Mouse (Mus musculus) MEL (cell line): Measurements from ENCODE around the gene Maf. TPM values are rescaled to one million over a fixed set of nuclear protein-coding genes. Genes with fewer than 3 reads are reported as not detected.

Source experiments
- DNase-seq: peaks from one replicate; pipeline ENCODE4 v3.0.0; 2011; ENCODE audit warnings: low read depth, low spot score
- H3K27ac ChIP-seq: 2 replicates; pipeline ENCODE4 v1.5.1; 2012; ENCODE audit warnings: low read depth, mild to moderate bottlenecking, control low read depth, low read length, moderate library complexity; ENCODE audit not compliant: control insufficient read depth
- H3K27me3 ChIP-seq, 2 experiments: fragments of 150-350 bp in 1 of 2; sonication (generic) in 1 of 2; 2 replicates each; pipeline ENCODE4 v1.6.1; 2012; ENCODE audit warnings: low read length in 2 of 2, mild to moderate bottlenecking in 2 of 2, improper control_type of control experiment in 1 of 2, moderate library complexity in 1 of 2; ENCODE audit not compliant: insufficient read depth in 2 of 2, control insufficient read depth in 1 of 2
- H3K36me3 ChIP-seq, 2 experiments: 2 replicates each; pipeline ENCODE4 v1.6.1; 2012 to 2014; ENCODE audit warnings: low read length in 2 of 2, improper control_type of control experiment in 1 of 2, inconsistent platforms in 1 of 2, mild to moderate bottlenecking in 1 of 2; ENCODE audit not compliant: insufficient read depth in 2 of 2, control insufficient read depth in 1 of 2
- H3K4me1 ChIP-seq, 2 experiments: fragments of 150-350 bp in 1 of 2; sonication (generic) in 1 of 2; 2 replicates each; pipeline ENCODE4 v1.6.1; 2012; ENCODE audit warnings: low read length in 2 of 2, improper control_type of control experiment in 1 of 2, mild to moderate bottlenecking in 1 of 2; ENCODE audit not compliant: insufficient read depth in 2 of 2, control insufficient read depth in 1 of 2
- H3K4me3 ChIP-seq, 2 experiments: fragments of 150-350 bp in 1 of 2; sonication (generic) in 1 of 2; 2 replicates each; pipeline ENCODE4 v1.5.1; 2012; ENCODE audit warnings: low read depth in 2 of 2, low read length in 2 of 2, mild to moderate bottlenecking in 2 of 2, moderate library complexity in 2 of 2, control low read depth in 1 of 2, improper control_type of control experiment in 1 of 2; ENCODE audit not compliant: control insufficient read depth in 1 of 2, insufficient read depth in 1 of 2
- H3K79me2 ChIP-seq: 2 replicates; pipeline ENCODE4 v1.6.1; 2012; ENCODE audit warnings: mild to moderate bottlenecking, low read length, moderate library complexity; ENCODE audit not compliant: control insufficient read depth, poor library complexity, insufficient read depth
- H3K9ac ChIP-seq: 2 replicates; pipeline ENCODE4 v1.6.1; 2012; ENCODE audit warnings: low read depth, mild to moderate bottlenecking, control low read depth, low read length, moderate library complexity; ENCODE audit not compliant: control insufficient read depth, poor library complexity, severe bottlenecking
- H3K9me3 ChIP-seq: fragments of 150-350 bp; sonication (generic); replicated peaks from 2 replicates; pipeline ENCODE4 v1.6.1; 2012; ENCODE audit warnings: mild to moderate bottlenecking, low read length, improper control_type of control experiment, moderate library complexity; ENCODE audit not compliant: insufficient read depth
- CHD1 ChIP-seq: IDR thresholded peaks from 2 replicates; pipeline ENCODE4 v1.6.1; 2012; ENCODE audit warnings: low read depth, mild to moderate bottlenecking, inconsistent platforms, low read length, improper control_type of control experiment
- E2F4 ChIP-seq: IDR thresholded peaks from 2 replicates; pipeline ENCODE4 v1.6.1; 2011; ENCODE audit warnings: low read depth, low read length, improper control_type of control experiment, borderline replicate concordance
- ELF1 ChIP-seq: IDR thresholded peaks from 2 replicates; pipeline ENCODE4 v1.6.1; 2014; ENCODE audit warnings: low read depth, mild to moderate bottlenecking, inconsistent platforms, low read length, improper control_type of control experiment, moderate library complexity
- ETS1 ChIP-seq: IDR thresholded peaks from 2 replicates; pipeline ENCODE4 v1.6.1; 2012; ENCODE audit warnings: low read depth, mild to moderate bottlenecking, inconsistent platforms, low read length, improper control_type of control experiment, moderate library complexity
- GABPA ChIP-seq: IDR thresholded peaks from 2 replicates; pipeline ENCODE4 v1.6.1; 2012; ENCODE audit warnings: low read depth, mild to moderate bottlenecking, inconsistent platforms, low read length, improper control_type of control experiment, moderate library complexity
- JUND ChIP-seq: IDR thresholded peaks from 2 replicates; pipeline ENCODE4 v1.6.1; 2011; ENCODE audit warnings: low read depth, mild to moderate bottlenecking, improper control_type of control experiment, low read length
- KAT2A ChIP-seq: conservative IDR thresholded peaks from 2 replicates; pipeline ENCODE4 v1.6.1; 2012; ENCODE audit warnings: low read depth, low read length, improper control_type of control experiment, inconsistent platforms
- MAFK ChIP-seq: IDR thresholded peaks from 2 replicates; pipeline ENCODE4 v1.6.1; 2011; ENCODE audit warnings: low read depth, mild to moderate bottlenecking, low read length, improper control_type of control experiment, borderline replicate concordance
- MAX ChIP-seq: IDR thresholded peaks from 2 replicates; pipeline ENCODE4 v1.6.1; 2011; ENCODE audit warnings: low read length, improper control_type of control experiment
- MXI1 ChIP-seq: IDR thresholded peaks from 2 replicates; pipeline ENCODE4 v1.6.1; 2011; ENCODE audit warnings: mild to moderate bottlenecking, low read depth, low read length, improper control_type of control experiment
- POLR2A ChIP-seq, 2 experiments: IDR thresholded peaks; 2 replicates each; pipeline ENCODE4 v1.6.1; 2011 to 2012; ENCODE audit warnings: low read length in 2 of 2, mild to moderate bottlenecking in 2 of 2, control low read depth in 1 of 2, improper control_type of control experiment in 1 of 2, low read depth in 1 of 2, moderate library complexity in 1 of 2; ENCODE audit not compliant: control insufficient read depth in 1 of 2, insufficient read depth in 1 of 2, poor library complexity in 1 of 2
- POLR2AphosphoS5 ChIP-seq: IDR thresholded peaks from 2 replicates; pipeline ENCODE4 v1.6.1; 2012; ENCODE audit warnings: low read depth, borderline replicate concordance, mild to moderate bottlenecking, inconsistent platforms, low read length, moderate library complexity, mixed read lengths
- SIN3A ChIP-seq: IDR thresholded peaks from 2 replicates; pipeline ENCODE4 v1.6.1; 2012; ENCODE audit warnings: low read length, improper control_type of control experiment, inconsistent platforms
- SMC3 ChIP-seq: IDR thresholded peaks from 2 replicates; pipeline ENCODE4 v1.6.1; 2011; ENCODE audit warnings: low read depth, low read length, improper control_type of control experiment
- TAL1 ChIP-seq: IDR thresholded peaks from 2 replicates; pipeline ENCODE4 v1.6.1; 2012; ENCODE audit warnings: mild to moderate bottlenecking, inconsistent platforms, low read length, moderate library complexity, mixed read lengths
- TBP ChIP-seq: IDR thresholded peaks from 2 replicates; pipeline ENCODE4 v1.8.0; 2011; ENCODE audit warnings: low read depth, low read length, improper control_type of control experiment
- ZMIZ1 ChIP-seq: IDR thresholded peaks from 2 replicates; pipeline ENCODE4 v1.6.1; 2012; ENCODE audit warnings: low read depth, mild to moderate bottlenecking, inconsistent platforms, low read length, improper control_type of control experiment, moderate library complexity
- ZNF384 ChIP-seq: IDR thresholded peaks from 2 replicates; pipeline ENCODE4 v1.6.1; 2012; ENCODE audit warnings: low read depth, mild to moderate bottlenecking, inconsistent platforms, low read length, improper control_type of control experiment
- polyA plus RNA-seq, 2 experiments: library from polyadenylated mRNA; stranded (reverse) in 1 of 2; unstranded in 1 of 2; fragments of >175 nt in 1 of 2; fragments of >200 nt in 1 of 2; gene quantifications; 2 replicates each; pipeline versions ENCODE4 v1.2.1 to v1.2.4; 2012; ENCODE audit warnings: low replicate concordance in 2 of 2, low read depth in 1 of 2; ENCODE audit not compliant: insufficient read length in 2 of 2, insufficient read depth in 1 of 2, missing spikeins in 1 of 2
- total RNA-seq: library from RNA; depleted of rRNA; stranded (reverse); fragments of 300-350 nt; gene quantifications from 2 replicates; pipeline ENCODE4 v1.2.3, GENCODE M21; 2012

The Maf gene
- total and polyA plus RNA-seq, 3 experiments: not detected

GRCm38 (mm10) chr8:115754694-115755093, 47.1 kb upstream of the Maf start:
- Histone ChIP-seq H3K4me1 (no peaks in the 10 kb centered on the region), H3K27me3 (no peaks in the 10 kb centered on the region), H3K27ac (no peak overlapping the region), H3K4me3 (no peak overlapping the region), H3K36me3 (no peaks in the 10 kb centered on the region), H3K9ac (no peak overlapping the region), H3K9me3 (no peaks in the 10 kb centered on the region), H3K79me2 (no peaks in the 10 kb centered on the region)
- DNase-seq: no peak
- no peak for TF ChIP-seq ZNF384
- TF ChIP-seq ELF1: no peak
- TF ChIP-seq JUND: no peak
- no peak for TF ChIP-seq GABPA
- TF ChIP-seq SIN3A: no peak
- TF ChIP-seq POLR2A (IDR thresholded peaks at IDR 0.05; ENCODE audit: control insufficient read depth in 1 of 2, insufficient read depth in 1 of 2, low read depth in 1 of 2, low read length in 2 of 2, poor library complexity in 1 of 2): no peak
- no peak for TF ChIP-seq MAX

GRCm38 (mm10) chr8:115753801-115754200, 46.2 kb upstream of the Maf start:
- Histone ChIP-seq H3K9ac (no peak overlapping the region), H3K4me1 (no peaks in the 10 kb centered on the region), H3K9me3 (no peaks in the 10 kb centered on the region), H3K79me2 (no peaks in the 10 kb centered on the region), H3K4me3 (no peak overlapping the region), H3K27me3 (no peaks in the 10 kb centered on the region), H3K36me3 (no peaks in the 10 kb centered on the region), H3K27ac (no peak overlapping the region)
- DNase-seq: no peak
- TF ChIP-seq ZMIZ1: no peak
- TF ChIP-seq TBP: no peak
- no peak for TF ChIP-seq TAL1
- TF ChIP-seq SIN3A: no peak
- no peak for TF ChIP-seq CHD1
- no peak for TF ChIP-seq MAFK

GRCm38 (mm10) chr8:115747426-115747825, 39.8 kb upstream of the Maf start:
- Histone ChIP-seq H3K4me1 (no peaks in the 10 kb centered on the region), H3K36me3 (no peaks in the 10 kb centered on the region), H3K9me3 (no peaks in the 10 kb centered on the region)
- TF ChIP-seq POLR2AphosphoS5 (no peak), CHD1 (no peak), ZNF384 (no peak), KAT2A (no peak), MXI1 (no peak), POLR2A (IDR thresholded peaks at IDR 0.05; ENCODE audit: control insufficient read depth in 1 of 2, insufficient read depth in 1 of 2, low read depth in 1 of 2, low read length in 2 of 2, poor library complexity in 1 of 2) (no peak), ETS1 (no peak), TAL1 (no peak), E2F4 (no peak), SMC3 (no peak)
- TF ChIP-seq, all 39 proteins: peak for 0
- no peaks in the 10 kb centered on the region for H3K79me2 ChIP-seq
- H3K27ac ChIP-seq: no peak overlapping the region
- DNase-seq: no peak
- no peaks in the 10 kb centered on the region for H3K27me3 ChIP-seq
- no peak overlapping the region for H3K4me3 ChIP-seq
- H3K9ac ChIP-seq: no peak overlapping the region
